Mouse (Mus musculus) thymus, adult 2 months (tissue): ENCODE measurements around the gene Gcsam.

ENCODE experiments used
- CTCF ChIP-seq: fragments of 200-500 bp; IDR thresholded peaks from 2 replicates; pipeline ENCODE4 v1.5.1; 2012; ENCODE audit warnings: mild to moderate bottlenecking, control low read depth, low read length, moderate library complexity, borderline replicate concordance; ENCODE audit not compliant: control insufficient read depth, poor library complexity, insufficient read depth; ENCODE audit errors: extremely low read depth
- POLR2A ChIP-seq: fragments of 200-500 bp; IDR thresholded peaks from 2 replicates; pipeline ENCODE4 v1.6.1; 2012; ENCODE audit warnings: mild to moderate bottlenecking, low read length, control low read depth, moderate library complexity; ENCODE audit not compliant: control insufficient read depth, poor library complexity, insufficient read depth; ENCODE audit errors: extremely low read depth

GRCm38 (mm10) chr16:45572307-45572706, 37.9 kb upstream of the Gcsam start:
- TF ChIP-seq POLR2A (no peak), CTCF (no peak)
